Mouse (Mus musculus) olfactory bulb, adult 2 months (tissue): ENCODE data around the gene Frs3.

Source experiments
- CTCF ChIP-seq: fragments of 200-500 bp; IDR thresholded peaks from 2 replicates; pipeline ENCODE4 v1.5.1; 2012; ENCODE audit warnings: low read depth, mild to moderate bottlenecking, low read length, moderate library complexity; ENCODE audit not compliant: insufficient read depth
- POLR2A ChIP-seq: fragments of 200-500 bp; IDR thresholded peaks from 2 replicates; pipeline ENCODE4 v1.6.1; 2012; ENCODE audit warnings: mild to moderate bottlenecking, low read depth, low read length, moderate library complexity; ENCODE audit not compliant: insufficient read depth

DNA sequence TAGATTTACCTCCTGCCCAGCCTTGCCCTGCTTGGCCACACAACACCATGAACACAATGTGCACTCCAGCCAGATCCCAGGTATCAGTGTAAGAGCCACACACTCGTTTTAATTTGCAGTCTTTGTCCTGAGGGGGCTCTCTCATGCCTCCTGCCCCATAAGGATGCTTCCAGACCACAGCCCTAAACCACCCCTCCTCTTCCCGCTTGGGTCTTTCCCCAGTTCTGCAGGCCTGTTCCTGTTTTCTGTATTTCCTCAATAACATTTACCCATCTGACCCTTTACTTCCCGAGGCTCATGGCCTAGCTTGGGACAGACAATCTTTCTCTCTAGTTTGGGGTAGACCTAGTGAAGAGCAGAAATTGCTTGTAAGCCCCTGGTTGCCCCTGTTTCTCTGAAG is 26.2 kb downstream of the Frs3 start:
- TF ChIP-seq CTCF, result no peak
- no peak for TF ChIP-seq POLR2A
